In the genomic region with DNA sequence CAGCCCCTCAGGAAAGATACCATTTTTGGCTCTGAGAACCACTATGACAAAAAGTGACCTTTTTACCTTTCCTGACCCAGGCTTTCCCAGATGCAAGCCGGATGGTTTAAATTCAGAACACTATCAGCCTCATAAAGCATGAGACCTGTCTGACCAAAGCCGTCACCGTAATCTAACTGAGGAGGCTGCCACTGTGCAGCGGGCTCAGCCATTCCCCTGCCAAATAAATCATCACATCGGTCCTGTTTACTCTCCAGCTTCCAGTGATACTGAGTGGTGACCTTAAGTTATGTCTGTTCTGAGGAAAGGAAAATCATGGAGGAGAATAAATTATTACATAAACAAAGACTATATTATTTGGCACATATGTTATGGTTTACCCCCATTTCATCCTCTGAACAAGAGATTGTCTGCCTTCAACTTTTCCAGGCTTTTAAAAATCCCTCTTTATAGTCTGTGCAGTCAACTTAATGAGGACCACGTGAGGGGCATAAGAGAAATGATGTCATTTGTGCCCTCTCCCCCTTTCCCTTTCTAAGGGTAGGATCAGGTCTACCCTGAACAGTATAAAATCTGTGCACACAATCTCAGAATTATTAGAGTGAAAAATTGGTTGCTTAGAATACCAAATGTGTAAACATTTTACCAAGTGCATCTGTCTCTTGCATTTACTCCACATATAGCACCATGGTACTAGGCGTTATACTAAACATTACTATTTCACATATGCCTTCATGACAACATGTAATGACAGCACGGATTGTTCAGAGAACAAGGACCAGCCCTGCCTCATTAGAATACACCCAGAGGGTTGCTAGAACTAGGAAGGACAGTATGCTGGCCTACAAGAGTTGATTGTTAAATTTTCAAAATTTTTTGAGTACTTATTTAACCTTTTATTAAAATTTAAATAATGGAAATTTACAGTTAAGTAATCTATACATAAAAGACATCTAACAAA, we compare ENCODE assay signal across 17 mouse cellular contexts.
DNase-seq lines count a peak whose midpoint lies in the region; ATAC-seq lines count a peak whose summit lies in the region.
"Had no signal": no experiment of that assay in that cellular context is flagged by ENCODE, and none has a peak within 500 bp of the region (broad histone marks: within the 10 kb centered on the region; RNA-seq: fewer than 3 reads in every experiment).

No protein-coding gene starts in this region.

- H3K9me3 ChIP-seq in forebrain, embryonic 11.5 days (ENCODE audit: control insufficient read depth, low read length) = no peaks in the 10 kb centered on the region
- no peaks in the 10 kb centered on the region for H3K9me3 ChIP-seq in forebrain, embryonic 15.5 days
- H3K9me3 ChIP-seq in kidney, embryonic 14.5 days (ENCODE audit: control insufficient read depth, low read length) = no peaks in the 10 kb centered on the region
- H3K9me3 ChIP-seq in limb, embryonic 11.5 days (ENCODE audit: control insufficient read depth, low read length) = no peaks in the 10 kb centered on the region
- H3K9me3 ChIP-seq: hindbrain, embryonic 13.5 days; liver, embryonic 12.5 days; neural tube, embryonic 13.5 days had no signal

- 41% methylated on average over 8 of the region's 8 CpGs for WGBS in forebrain, embryonic 11.5 days
- 32% methylated on average over 8 of the region's 8 CpGs for WGBS in forebrain, embryonic 15.5 days
- 27% methylated on average over 8 of the region's 8 CpGs for WGBS in kidney, embryonic 14.5 days
- WGBS in limb, embryonic 11.5 days = 22% methylated on average over 8 of the region's 8 CpGs

- no peaks in the 10 kb centered on the region; the same call in 1 of the 2 replicates for H3K4me1 ChIP-seq in forebrain, embryonic 11.5 days (replicated peaks; ENCODE audit: control insufficient read depth, insufficient read depth, low read length)
- H3K4me1 ChIP-seq in forebrain, embryonic 15.5 days = peaks cover 4% of the 10 kb centered on the region; the same call in 1 of the 2 replicates
- H3K4me1 ChIP-seq in kidney, embryonic 14.5 days (ENCODE audit: control insufficient read depth, insufficient read depth, low read length) = no peaks in the 10 kb centered on the region
- peaks cover 2% of the 10 kb centered on the region; the same call in 1 of the 2 replicates for H3K4me1 ChIP-seq in limb, embryonic 11.5 days (ENCODE audit: control insufficient read depth, insufficient read depth, low read length)
- H3K4me1 ChIP-seq: liver, embryonic 12.5 days had no signal

- no peak overlapping the region for H3K4me3 ChIP-seq in forebrain, embryonic 11.5 days (ENCODE audit: low read depth, low read length)
- H3K4me3 ChIP-seq in forebrain, embryonic 15.5 days = no peak overlapping the region
- no peak overlapping the region for H3K4me3 ChIP-seq in kidney, embryonic 14.5 days (ENCODE audit: low read length)
- H3K4me3 ChIP-seq in limb, embryonic 11.5 days (ENCODE audit: low read depth, low read length) = no peak overlapping the region
- H3K4me3 ChIP-seq: hindbrain, embryonic 13.5 days; layer of hippocampus, adult 2 months; liver, embryonic 12.5 days; neural tube, embryonic 13.5 days had no signal

- H3K27ac ChIP-seq in forebrain, embryonic 11.5 days (ENCODE audit: low read depth, low read length) = no peak overlapping the region
- no peak overlapping the region for H3K27ac ChIP-seq in forebrain, embryonic 15.5 days (replicated peaks)
- H3K27ac ChIP-seq in kidney, embryonic 14.5 days (ENCODE audit: low read depth, low read length) = no peak overlapping the region
- H3K27ac ChIP-seq in limb, embryonic 11.5 days (replicated peaks; ENCODE audit: low read depth, low read length) = no peak overlapping the region
- H3K27ac ChIP-seq: hindbrain, embryonic 13.5 days; layer of hippocampus, adult 2 months; liver, embryonic 12.5 days; neural tube, embryonic 13.5 days had no signal

- peak; percentile 41; the same call in 1 of the 2 replicates for ATAC-seq in forebrain, embryonic 11.5 days (replicated peaks; ENCODE audit: low FRiP score)
- no peak for ATAC-seq in forebrain, embryonic 15.5 days (replicated peaks)
- ATAC-seq in kidney, embryonic 14.5 days (ENCODE audit: low FRiP score, low TSS enrichment) = peak; percentile 60; the same call in 1 of the 2 replicates
- ATAC-seq in limb, embryonic 11.5 days (ENCODE audit: insufficient number of reproducible peaks, low FRiP score, low TSS enrichment, low read depth) = peak; percentile 89
- no peak for ATAC-seq in megakaryocyte-erythroid progenitor cell, adult 5-6 weeks (replicated peaks; ENCODE audit: low FRiP score, low TSS enrichment, poor library complexity, severe bottlenecking)
- ATAC-seq: intestine, postnatal 0 days; liver, embryonic 12.5 days had no signal

- DNase-seq in forebrain, embryonic 11.5 days (ENCODE audit: low spot score) = no peak
- DNase-seq in kidney, adult 8-10 months = no peak
- DNase-seq in embryo, embryonic 9.5 days (ENCODE audit: extremely low spot score) = peak; percentile 52
- DNase-seq in limb, embryonic 11.5 days (ENCODE audit: low spot score) = peak; percentile 48
- DNase-seq in cerebellum, adult 18-20 months = no peak
- DNase-seq: cerebellum, adult 11-12 months; lung, postnatal 4 days; midbrain, embryonic 14.5 days had no signal

- no peak overlapping the region for H3K9ac ChIP-seq in forebrain, embryonic 11.5 days (ENCODE audit: low read length)
- no peak overlapping the region for H3K9ac ChIP-seq in forebrain, embryonic 15.5 days (replicated peaks)
- no peak overlapping the region for H3K9ac ChIP-seq in kidney, embryonic 14.5 days (ENCODE audit: low read depth, low read length)
- no peak overlapping the region for H3K9ac ChIP-seq in limb, embryonic 11.5 days (ENCODE audit: low read length)
- H3K9ac ChIP-seq: hindbrain, embryonic 13.5 days; liver, embryonic 12.5 days; neural tube, embryonic 13.5 days had no signal

- no peak overlapping the region for H3K4me2 ChIP-seq in forebrain, embryonic 11.5 days (ENCODE audit: low read depth, low read length, severe bottlenecking)
- H3K4me2 ChIP-seq in forebrain, embryonic 15.5 days (replicated peaks) = no peak overlapping the region
- H3K4me2 ChIP-seq in kidney, embryonic 14.5 days (replicated peaks; ENCODE audit: low read depth, low read length) = no peak overlapping the region
- H3K4me2 ChIP-seq in limb, embryonic 11.5 days (ENCODE audit: low read depth, severe bottlenecking) = no peak overlapping the region
- H3K4me2 ChIP-seq: hindbrain, embryonic 13.5 days; liver, embryonic 12.5 days; neural tube, embryonic 13.5 days had no signal

- H3K36me3 ChIP-seq in forebrain, embryonic 11.5 days (ENCODE audit: control insufficient read depth, insufficient read depth, low read length) = no peaks in the 10 kb centered on the region
- H3K36me3 ChIP-seq in forebrain, embryonic 15.5 days = no peaks in the 10 kb centered on the region
- H3K36me3 ChIP-seq in kidney, embryonic 14.5 days (ENCODE audit: control insufficient read depth, insufficient read depth, low read length) = no peaks in the 10 kb centered on the region
- no peaks in the 10 kb centered on the region for H3K36me3 ChIP-seq in limb, embryonic 11.5 days (ENCODE audit: control insufficient read depth, insufficient read depth, low read length)
- H3K36me3 ChIP-seq: hindbrain, embryonic 13.5 days; liver, embryonic 12.5 days; neural tube, embryonic 13.5 days had no signal

- no peaks in the 10 kb centered on the region for H3K27me3 ChIP-seq in forebrain, embryonic 11.5 days (ENCODE audit: control insufficient read depth, insufficient read depth, low read length)
- H3K27me3 ChIP-seq in forebrain, embryonic 15.5 days = no peaks in the 10 kb centered on the region
- H3K27me3 ChIP-seq in kidney, embryonic 14.5 days (ENCODE audit: control insufficient read depth, insufficient read depth, low read length) = no peaks in the 10 kb centered on the region
- H3K27me3 ChIP-seq in limb, embryonic 11.5 days (ENCODE audit: control insufficient read depth, insufficient read depth, low read length) = no peaks in the 10 kb centered on the region
- H3K27me3 ChIP-seq: CH12.LX; hindbrain, embryonic 13.5 days; liver, embryonic 12.5 days; neural tube, embryonic 13.5 days had no signal

Comparison
In these comparisons a context has a peak if more than half of its experiments do, and no peak if none do; other contexts are left out.
1. ATAC-seq: peak in forebrain, embryonic 11.5 days (single experiment), kidney, embryonic 14.5 days (single experiment) and limb, embryonic 11.5 days (single experiment); none in forebrain, embryonic 15.5 days (single experiment) and megakaryocyte-erythroid progenitor cell, adult 5-6 weeks (single experiment).
2. DNase-seq: peak in embryo, embryonic 9.5 days (single experiment) and limb, embryonic 11.5 days (single experiment); none in forebrain, embryonic 11.5 days (single experiment), kidney, adult 8-10 months (0 of 2) and cerebellum, adult 18-20 months (0 of 2).